Mouse (Mus musculus) liver, adult 2 months (tissue): Measurements from ENCODE around the gene Pax6. TPM values are rescaled to one million over a fixed set of nuclear protein-coding genes. Genes with fewer than 3 reads are reported as not detected.

Source experiments
- DNase-seq: peaks from one replicate; pipeline ENCODE4 v3.0.0-alpha.2; 2011; ENCODE audit warnings: low read depth, low spot score; ENCODE audit errors: extremely low read depth
- H3K27ac ChIP-seq: fragments of 200-500 bp; replicated peaks from 2 replicates; pipeline ENCODE4 v1.5.1; 2012; ENCODE audit warnings: low read depth, mild to moderate bottlenecking, control low read depth, inconsistent platforms, low read length; ENCODE audit not compliant: insufficient read depth
- H3K27me3 ChIP-seq: fragments of 200-500 bp; 2 replicates; pipeline ENCODE4 v1.6.1; 2012; ENCODE audit warnings: mild to moderate bottlenecking, moderate library complexity, low read length, inconsistent platforms; ENCODE audit not compliant: control insufficient read depth, insufficient read depth
- H3K36me3 ChIP-seq: fragments of 200-500 bp; 2 replicates; pipeline ENCODE4 v1.6.1; 2012; ENCODE audit warnings: low read length, inconsistent platforms; ENCODE audit not compliant: control insufficient read depth, insufficient read depth
- H3K4me1 ChIP-seq: fragments of 200-500 bp; 2 replicates; pipeline ENCODE4 v1.6.1; 2011; ENCODE audit warnings: low read length; ENCODE audit not compliant: control insufficient read depth, insufficient read depth
- H3K4me3 ChIP-seq: fragments of 200-500 bp; 2 replicates; pipeline ENCODE4 v1.5.1; 2011; ENCODE audit warnings: low read depth, mild to moderate bottlenecking, control low read depth, low read length, moderate library complexity; ENCODE audit not compliant: insufficient read depth
- H3K79me2 ChIP-seq: fragments of 200-500 bp; 2 replicates; pipeline ENCODE4 v1.6.1; 2012; ENCODE audit warnings: inconsistent platforms, mild to moderate bottlenecking, low read length, moderate library complexity; ENCODE audit not compliant: control insufficient read depth, insufficient read depth
- H3K9ac ChIP-seq: fragments of 200-500 bp; 2 replicates; pipeline ENCODE4 v1.6.1; 2012; ENCODE audit warnings: low read depth, mild to moderate bottlenecking, control low read depth, inconsistent platforms, low read length
- CTCF ChIP-seq: fragments of 200-500 bp; IDR thresholded peaks from 2 replicates; pipeline ENCODE4 v1.5.1; 2011; ENCODE audit warnings: low read depth, low read length, control low read depth
- POLR2A ChIP-seq: fragments of 200-500 bp; IDR thresholded peaks from 2 replicates; pipeline ENCODE4 v1.6.1; 2011; ENCODE audit warnings: low read length, control low read depth; ENCODE audit not compliant: insufficient read depth; ENCODE audit errors: extremely low read depth
- WGBS: fragments of 180-500 bp; shearing (Covaris S2); methylation state at CpG from one replicate; pipeline ENCODE4 v1.1.7; 2018; 5-methylcytosine and 5-hydroxymethylcytosine counted together
- polyA plus RNA-seq: library from polyadenylated mRNA; depleted of rRNA; stranded (reverse); fragments of >200 nt; gene quantifications from 2 replicates; pipeline ENCODE4 v1.2.3, GENCODE M21; 2012
- total RNA-seq: library from RNA; depleted of rRNA; stranded (reverse); fragments of >200 nt; gene quantifications from 2 replicates; pipeline ENCODE4 v1.2.3, GENCODE M21; 2014

The Pax6 gene
- total and polyA plus RNA-seq, 2 experiments: not detected

DNA sequence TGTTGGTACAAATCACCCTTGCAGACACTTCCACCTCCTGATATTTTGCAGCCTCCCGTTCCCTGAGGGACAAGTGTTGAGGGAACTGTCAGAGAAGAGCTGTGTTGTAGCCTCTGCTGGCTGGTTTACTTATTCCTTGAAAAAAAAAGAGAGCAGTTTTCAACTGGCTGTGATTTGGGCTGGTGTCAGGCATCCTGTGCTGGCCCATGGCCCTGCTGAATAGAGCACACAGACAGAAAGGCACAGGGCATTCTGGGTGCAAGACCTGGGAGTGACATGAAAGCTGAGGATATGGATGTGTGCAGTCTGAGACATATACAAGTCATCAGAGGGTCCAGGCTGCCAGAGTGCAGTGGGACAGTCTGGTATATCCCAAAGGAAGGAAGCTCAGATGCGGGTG lies 29.9 kb downstream of the Pax6 start:
- WGBS: 96% methylated on average over 2 of the region's 2 CpGs
- H3K79me2 ChIP-seq: no peaks in the 10 kb centered on the region
- no peak overlapping the region for H3K4me3 ChIP-seq
- peaks cover 7% of the 10 kb centered on the region; the same call in 1 of the 2 replicates for H3K36me3 ChIP-seq
- no peaks in the 10 kb centered on the region for H3K4me1 ChIP-seq
- H3K27ac ChIP-seq: no peak overlapping the region
- DNase-seq: no peak
- no peaks in the 10 kb centered on the region for H3K27me3 ChIP-seq
- no peak overlapping the region for H3K9ac ChIP-seq
- TF ChIP-seq POLR2A: no peak
- no peak for TF ChIP-seq CTCF

DNA sequence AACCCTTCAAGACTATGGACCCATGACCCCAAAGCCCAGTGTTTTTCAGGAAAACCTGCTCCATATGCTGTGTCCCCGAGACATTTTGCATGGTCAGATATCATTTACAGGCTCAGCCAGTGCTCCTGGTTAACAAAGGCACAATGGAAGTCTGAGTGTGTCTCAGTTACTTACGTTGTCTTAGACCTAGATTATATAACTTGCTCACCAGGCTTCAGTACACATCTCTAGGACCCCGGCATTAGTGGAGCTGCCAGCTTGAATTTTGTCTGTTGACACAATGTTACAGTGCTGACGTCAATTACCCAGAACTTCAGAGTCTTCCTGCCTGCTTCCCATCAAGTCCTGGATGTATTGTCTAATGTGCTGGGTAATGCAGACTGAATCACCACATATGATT lies 33.1 kb downstream of the Pax6 start:
- H3K9ac ChIP-seq: no peak overlapping the region
- no peak for DNase-seq
- H3K27me3 ChIP-seq: no peaks in the 10 kb centered on the region
- H3K36me3 ChIP-seq: peaks cover 7% of the 10 kb centered on the region; the same call in 1 of the 2 replicates
- H3K4me3 ChIP-seq: no peak overlapping the region
- no peak overlapping the region for H3K27ac ChIP-seq
- peaks cover 3% of the 10 kb centered on the region; the same call in 1 of the 2 replicates for H3K4me1 ChIP-seq
- no peaks in the 10 kb centered on the region for H3K79me2 ChIP-seq
- no peak for TF ChIP-seq CTCF
- WGBS: 79% methylated on average over 4 of the region's 4 CpGs

DNA sequence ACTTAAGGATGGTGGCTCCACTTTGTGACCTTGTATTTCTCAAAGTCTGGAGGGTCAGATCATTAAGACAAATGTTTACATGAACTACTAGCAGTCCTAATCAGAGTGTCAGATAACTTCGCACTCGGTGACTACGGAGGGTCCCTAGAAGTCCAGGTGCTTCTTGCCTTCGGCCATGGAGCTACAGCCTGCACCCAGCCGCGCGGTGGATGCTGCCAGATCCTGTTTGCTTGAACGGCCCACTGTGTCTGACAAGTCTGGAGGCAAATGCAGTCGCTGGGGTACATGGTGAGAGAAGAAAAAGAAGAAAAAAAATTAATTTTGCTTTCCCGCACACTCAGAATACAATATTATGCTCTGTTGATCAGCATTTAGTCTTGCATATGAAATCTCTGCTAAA lies 33.9 kb downstream of the Pax6 start:
- H3K4me3 ChIP-seq: no peak overlapping the region
- 96% methylated on average over 10 of the region's 10 CpGs for WGBS

DNA sequence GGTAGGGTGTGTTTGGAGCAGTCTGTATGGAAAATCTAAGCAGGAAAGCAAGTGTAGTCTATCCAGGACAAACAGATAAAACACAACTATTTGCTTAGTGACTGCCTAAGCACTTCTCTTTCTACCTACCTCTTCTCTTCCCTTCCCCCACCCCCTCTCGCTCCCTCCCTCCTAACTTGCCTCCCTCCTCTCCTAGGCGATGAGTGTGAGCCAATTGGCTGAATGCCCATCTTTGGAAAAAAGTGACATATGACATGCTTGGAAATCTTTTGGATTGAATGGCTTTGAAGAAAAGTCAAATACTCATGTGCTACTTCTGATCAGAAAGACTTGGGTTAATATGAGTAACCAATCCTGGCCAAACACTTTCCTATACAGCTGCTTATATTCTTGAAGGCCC lies 36.6 kb downstream of the Pax6 start:
- no peaks in the 10 kb centered on the region for H3K27me3 ChIP-seq
- no peak overlapping the region for H3K27ac ChIP-seq
- H3K4me1 ChIP-seq: peaks cover 3% of the 10 kb centered on the region; the same call in 1 of the 2 replicates
- no peak overlapping the region for H3K9ac ChIP-seq
- 36% methylated on average over 2 of the region's 2 CpGs for WGBS
- H3K79me2 ChIP-seq: no peaks in the 10 kb centered on the region
- peaks cover 5% of the 10 kb centered on the region; the same call in 1 of the 2 replicates for H3K36me3 ChIP-seq
- TF ChIP-seq POLR2A: no peak
- TF ChIP-seq CTCF: no peak
- no peak overlapping the region for H3K4me3 ChIP-seq
- peak; percentile 44 for DNase-seq

More for the DNA sequence above, 33.9 kb downstream of the Pax6 start:
- Histone ChIP-seq H3K9ac (no peak overlapping the region), H3K36me3 (peaks cover 7% of the 10 kb centered on the region; the same call in 1 of the 2 replicates), H3K4me1 (peaks cover 3% of the 10 kb centered on the region; the same call in 1 of the 2 replicates), H3K27ac (no peak overlapping the region), H3K79me2 (no peaks in the 10 kb centered on the region), H3K27me3 (no peaks in the 10 kb centered on the region)
- TF ChIP-seq POLR2A (no peak), CTCF (no peak)
- no peak for DNase-seq

DNA sequence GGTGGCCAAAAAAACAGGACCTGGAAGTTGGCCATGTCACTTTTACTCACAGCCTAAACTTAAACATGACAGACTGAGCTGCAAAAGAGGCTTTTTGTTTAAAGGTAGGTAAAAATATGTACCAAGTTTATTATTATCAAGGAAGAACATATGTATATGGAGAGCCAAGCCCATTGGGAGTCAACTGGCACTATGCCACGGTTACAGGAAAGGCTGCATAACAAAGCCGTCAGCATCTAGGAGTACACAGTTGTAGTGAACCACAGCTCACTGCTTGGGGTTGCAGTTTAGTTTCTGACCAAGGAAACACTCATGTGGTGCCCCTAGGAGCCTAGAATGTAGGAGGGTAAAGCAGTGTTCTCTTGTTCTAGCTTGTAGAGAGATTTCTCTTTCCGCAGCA lies 40.4 kb downstream of the Pax6 start:
- 85% methylated on average over 3 of the region's 3 CpGs for WGBS
- peaks cover 3% of the 10 kb centered on the region; the same call in 1 of the 2 replicates for H3K4me1 ChIP-seq
- H3K4me3 ChIP-seq: no peak overlapping the region
- no peaks in the 10 kb centered on the region for H3K27me3 ChIP-seq
- TF ChIP-seq POLR2A (no peak), CTCF (no peak)
- no peak for DNase-seq
- H3K9ac ChIP-seq: no peak overlapping the region
- no peaks in the 10 kb centered on the region for H3K36me3 ChIP-seq
- no peak overlapping the region for H3K27ac ChIP-seq
- H3K79me2 ChIP-seq: no peaks in the 10 kb centered on the region

DNA sequence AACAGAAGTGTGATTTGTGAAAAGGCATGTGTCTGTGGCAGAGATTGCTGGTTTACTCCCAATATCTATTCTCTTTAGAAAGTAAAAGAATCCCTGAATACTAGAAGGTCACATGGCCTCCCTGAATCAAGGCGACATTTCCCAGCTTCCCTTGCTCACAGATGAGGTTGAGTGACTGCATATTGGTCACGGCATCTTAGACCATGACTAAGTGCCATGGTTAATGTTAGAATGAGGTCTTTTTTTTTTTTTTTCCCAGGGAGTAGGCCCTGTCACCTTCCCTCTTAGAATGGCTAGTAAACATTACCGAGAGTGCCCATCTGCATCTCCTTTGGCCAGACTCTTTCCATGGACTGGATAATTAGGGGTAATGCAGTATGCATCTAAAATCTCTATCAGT lies 41.8 kb downstream of the Pax6 start:
- H3K36me3 ChIP-seq: no peaks in the 10 kb centered on the region
- TF ChIP-seq CTCF: no peak
- no peak for TF ChIP-seq POLR2A
- no peak overlapping the region for H3K4me3 ChIP-seq
- DNase-seq: no peak
- 95% methylated on average over 3 of the region's 3 CpGs for WGBS
- H3K79me2 ChIP-seq: no peaks in the 10 kb centered on the region
- no peaks in the 10 kb centered on the region for H3K4me1 ChIP-seq
- no peaks in the 10 kb centered on the region for H3K27me3 ChIP-seq
- no peak overlapping the region for H3K27ac ChIP-seq
- H3K9ac ChIP-seq: no peak overlapping the region
